Mouse (Mus musculus) embryonic facial prominence, embryonic 10.5 days (tissue): Measurements from ENCODE around the gene Tbl1x. TPM values are rescaled to one million over a fixed set of nuclear protein-coding genes. Genes with fewer than 3 reads are reported as not detected.

Experiments used
- DNase-seq: peaks from one replicate; pipeline ENCODE4 v3.0.0-alpha.2; 2017; ENCODE audit warnings: low spot score
- H3K27ac ChIP-seq: fragments of 300-500 bp; sonication (generic); replicated peaks from 2 replicates; pipeline ENCODE4 v1.5.1; 2016; ENCODE audit warnings: mild to moderate bottlenecking
- H3K27me3 ChIP-seq: fragments of 300-500 bp; sonication (generic); replicated peaks from 2 replicates; pipeline ENCODE4 v1.6.1; 2016; ENCODE audit warnings: low read depth, mild to moderate bottlenecking; ENCODE audit not compliant: poor library complexity, severe bottlenecking
- H3K36me3 ChIP-seq: fragments of 300-500 bp; sonication (generic); replicated peaks from 2 replicates; pipeline ENCODE4 v1.6.1; 2016; ENCODE audit warnings: mild to moderate bottlenecking, moderate library complexity
- H3K4me1 ChIP-seq: fragments of 300-500 bp; sonication (generic); 2 replicates; pipeline ENCODE4 v1.6.1; 2016
- H3K4me3 ChIP-seq: fragments of 300-500 bp; sonication (generic); 2 replicates; pipeline ENCODE4 v1.5.1; 2016; ENCODE audit warnings: mild to moderate bottlenecking, moderate library complexity
- H3K9me3 ChIP-seq: fragments of 300-500 bp; sonication (generic); 2 replicates; pipeline ENCODE4 v1.6.1; 2016; ENCODE audit warnings: mild to moderate bottlenecking
- WGBS: fragments of 180-500 bp; shearing (Covaris S2); methylation state at CpG from one replicate; pipeline ENCODE4 v1.1.7; 2016; 5-methylcytosine and 5-hydroxymethylcytosine counted together
- polyA plus RNA-seq: library from polyadenylated mRNA; unstranded; fragments of >200 nt; fragmentation: Nextera tagmentation; extraction: Ambion mirVana; gene quantifications from 2 replicates; pipeline ENCODE4 v1.2.1, GENCODE M21; 2016

Tbl1x gene
- polyA plus RNA-seq, 1 experiment from 2014 or later: 74.9 TPM

DNA sequence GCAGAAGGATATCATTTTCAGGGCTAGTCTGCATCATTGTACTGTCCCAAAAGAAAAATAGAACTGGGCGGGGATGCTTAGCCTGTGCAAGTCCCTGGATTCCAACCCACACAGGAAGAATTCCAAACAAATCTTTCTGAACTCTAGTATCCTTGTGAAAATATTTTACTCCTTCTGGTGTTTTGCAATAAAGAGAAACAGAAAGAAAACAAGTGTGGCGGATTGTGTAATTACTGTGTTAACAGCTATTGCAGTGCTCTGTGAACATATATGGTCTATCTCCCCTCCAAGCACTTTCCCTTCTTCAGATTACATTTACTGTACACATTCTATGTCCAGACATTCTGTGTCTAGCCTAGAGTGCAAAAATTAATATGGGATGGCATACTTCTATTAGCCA, 119.6 kb downstream of the Tbl1x start:
- WGBS: 93% methylated on average over 2 of the region's 2 CpGs
- Histone ChIP-seq H3K9me3 (no peaks in the 10 kb centered on the region), H3K27me3 (no peaks in the 10 kb centered on the region), H3K27ac (no peak overlapping the region), H3K4me1 (no peaks in the 10 kb centered on the region), H3K36me3 (0 out of 2 replicates have a peak, but pooled peaks cover 4% of the 10 kb centered on the region), H3K4me3 (no peak overlapping the region)
- no peak for DNase-seq

DNA sequence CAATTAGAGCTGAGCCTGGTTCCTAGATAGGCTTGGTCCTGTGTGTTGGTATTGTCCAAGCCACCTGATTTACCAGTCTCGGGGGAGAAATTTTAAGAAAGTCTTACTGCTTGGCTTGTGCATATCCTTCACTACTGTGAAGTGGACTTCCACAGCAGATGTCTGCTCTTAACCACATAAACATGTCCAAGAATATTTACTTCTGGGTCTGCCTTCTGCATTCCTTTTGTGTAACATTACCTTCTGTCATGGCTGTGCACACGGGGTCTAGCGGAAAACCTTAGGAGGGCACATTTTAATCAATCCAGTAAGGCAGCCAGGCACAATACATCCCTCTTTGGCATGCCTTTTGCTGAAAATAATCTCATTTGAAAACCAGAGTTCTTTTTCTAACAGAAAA, 125.7 kb downstream of the Tbl1x start:
- WGBS: 64% methylated on average over 3 of the region's 3 CpGs
- Histone ChIP-seq H3K9me3 (no peaks in the 10 kb centered on the region), H3K27ac (no peak overlapping the region), H3K4me1 (no peaks in the 10 kb centered on the region), H3K36me3 (0 out of 2 replicates have a peak, but pooled peaks cover 4% of the 10 kb centered on the region), H3K27me3 (no peaks in the 10 kb centered on the region), H3K4me3 (no peak overlapping the region)
- no peak for DNase-seq

DNA sequence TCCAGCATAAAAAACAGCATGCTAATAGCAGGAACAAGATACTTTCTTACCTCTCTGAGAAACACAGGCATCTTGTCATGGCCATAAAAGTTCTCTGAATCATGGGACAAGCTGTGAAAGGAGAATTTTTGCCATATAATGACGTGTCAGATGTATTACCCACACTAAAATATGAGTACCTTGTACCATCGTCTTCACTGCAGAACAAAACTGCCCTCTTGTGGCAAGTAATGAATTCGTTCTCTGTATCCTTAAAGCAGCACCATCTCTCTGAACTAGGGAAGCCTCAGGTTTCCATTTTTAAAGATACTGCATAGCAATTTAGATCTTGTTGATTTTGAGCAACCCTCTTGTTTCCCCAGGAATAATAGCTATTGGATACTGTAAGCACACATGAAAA, 127.3 kb downstream of the Tbl1x start:
- no peak for DNase-seq
- Histone ChIP-seq H3K36me3 (peaks cover 8% of the 10 kb centered on the region), H3K27ac (no peak overlapping the region), H3K4me3 (no peak overlapping the region), H3K9me3 (no peaks in the 10 kb centered on the region), H3K4me1 (no peaks in the 10 kb centered on the region), H3K27me3 (no peaks in the 10 kb centered on the region)
- 32% methylated on average over 3 of the region's 3 CpGs for WGBS

DNA sequence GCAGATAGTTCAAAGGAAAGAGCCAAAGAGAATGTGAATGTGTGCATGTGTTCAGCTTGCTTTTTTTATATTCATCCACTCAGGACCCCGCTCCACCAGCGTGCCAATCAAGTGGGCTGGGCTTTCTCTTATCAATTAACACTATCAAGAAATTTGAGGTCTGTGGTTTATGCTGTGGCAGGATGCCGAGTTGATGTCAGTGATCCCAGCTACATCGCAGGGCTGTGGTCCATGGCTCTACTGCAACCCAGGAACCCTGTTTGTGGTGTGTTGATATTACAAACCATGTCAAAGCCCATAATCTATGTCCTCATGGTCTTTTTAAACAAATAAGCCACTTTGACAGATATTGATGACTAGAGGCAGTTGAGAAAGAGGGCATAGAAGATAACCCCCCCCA, 129.5 kb downstream of the Tbl1x start:
- Histone ChIP-seq H3K27ac (no peak overlapping the region), H3K4me1 (no peaks in the 10 kb centered on the region), H3K4me3 (no peak overlapping the region), H3K27me3 (no peaks in the 10 kb centered on the region), H3K36me3 (peaks cover 18% of the 10 kb centered on the region), H3K9me3 (no peaks in the 10 kb centered on the region)
- DNase-seq: no peak
- WGBS: 94% methylated on average over 4 of the region's 4 CpGs

DNA sequence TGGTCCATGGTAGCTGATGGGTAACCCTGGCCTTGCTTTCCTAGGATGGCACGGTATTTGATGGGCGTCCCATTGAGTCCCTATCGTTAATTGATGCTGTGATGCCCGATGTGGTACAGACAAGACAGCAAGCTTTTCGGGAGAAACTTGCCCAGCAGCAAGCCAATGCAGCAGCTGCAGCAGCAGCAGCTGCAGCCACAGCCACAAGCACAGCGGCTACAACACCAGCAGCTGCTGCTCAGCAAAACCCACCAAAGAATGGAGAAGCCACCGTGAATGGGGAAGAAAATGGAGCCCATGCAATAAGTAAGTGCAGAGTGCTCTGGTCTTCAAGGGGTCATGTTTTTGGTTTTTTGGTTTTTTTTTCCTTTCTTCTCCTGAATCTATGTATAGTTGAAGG, 135.4 kb downstream of the Tbl1x start:
- Histone ChIP-seq H3K27me3 (no peaks in the 10 kb centered on the region), H3K27ac (no peak overlapping the region), H3K4me1 (no peaks in the 10 kb centered on the region), H3K9me3 (no peaks in the 10 kb centered on the region), H3K4me3 (no peak overlapping the region), H3K36me3 (peaks cover 70% of the 10 kb centered on the region)
- WGBS: 87% methylated on average over 7 of the region's 7 CpGs
- DNase-seq: no peak

DNA sequence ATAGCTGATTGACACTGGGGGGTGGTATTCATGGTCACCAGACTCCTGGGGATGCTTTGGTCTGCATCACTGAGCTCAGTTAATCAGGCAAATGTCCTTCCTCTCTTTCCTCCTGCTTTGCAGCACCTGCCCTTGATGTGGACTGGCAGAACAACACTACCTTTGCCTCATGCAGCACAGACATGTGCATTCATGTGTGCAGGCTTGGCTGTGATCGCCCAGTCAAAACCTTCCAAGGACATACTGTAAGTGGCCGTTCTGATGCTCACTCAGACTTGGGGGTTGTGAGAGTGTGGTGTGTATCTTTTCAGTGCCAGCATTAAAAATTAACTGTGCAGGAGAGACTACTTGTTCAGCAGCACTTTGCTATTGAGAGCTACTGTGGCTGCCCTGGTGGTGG, 139.4 kb downstream of the Tbl1x start:
- Histone ChIP-seq H3K4me3 (no peak overlapping the region), H3K27ac (no peak overlapping the region), H3K36me3 (peaks cover 89% of the 10 kb centered on the region), H3K9me3 (no peaks in the 10 kb centered on the region), H3K4me1 (no peaks in the 10 kb centered on the region), H3K27me3 (no peaks in the 10 kb centered on the region)
- WGBS: 87% methylated on average over 2 of the region's 2 CpGs
- DNase-seq: no peak

DNA sequence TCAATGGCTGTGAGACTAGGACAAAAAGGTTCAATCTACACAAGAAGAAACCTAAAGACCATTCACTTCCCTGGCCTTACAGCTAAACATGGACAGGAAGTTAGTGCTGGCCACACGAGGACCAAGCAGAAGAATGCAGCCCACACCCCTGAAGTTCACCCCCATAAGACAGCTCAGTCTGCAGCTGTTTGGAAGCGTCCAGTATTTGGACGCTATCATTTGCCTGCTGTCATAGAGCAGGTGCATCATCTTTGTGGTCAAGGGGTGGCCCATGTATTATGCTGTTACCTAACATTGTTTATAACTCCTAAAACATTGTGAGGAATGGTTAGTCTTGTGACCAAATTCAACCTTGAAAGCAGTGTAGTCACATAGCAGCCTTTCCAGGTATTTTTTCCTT, 151.2 kb downstream of the Tbl1x start:
- 88% methylated on average over 3 of the region's 3 CpGs for WGBS
- Histone ChIP-seq H3K4me1 (no peaks in the 10 kb centered on the region), H3K27ac (no peak overlapping the region), H3K9me3 (no peaks in the 10 kb centered on the region), H3K36me3 (peaks cover 58% of the 10 kb centered on the region), H3K4me3 (no peak overlapping the region), H3K27me3 (no peaks in the 10 kb centered on the region)
- DNase-seq: no peak

DNA sequence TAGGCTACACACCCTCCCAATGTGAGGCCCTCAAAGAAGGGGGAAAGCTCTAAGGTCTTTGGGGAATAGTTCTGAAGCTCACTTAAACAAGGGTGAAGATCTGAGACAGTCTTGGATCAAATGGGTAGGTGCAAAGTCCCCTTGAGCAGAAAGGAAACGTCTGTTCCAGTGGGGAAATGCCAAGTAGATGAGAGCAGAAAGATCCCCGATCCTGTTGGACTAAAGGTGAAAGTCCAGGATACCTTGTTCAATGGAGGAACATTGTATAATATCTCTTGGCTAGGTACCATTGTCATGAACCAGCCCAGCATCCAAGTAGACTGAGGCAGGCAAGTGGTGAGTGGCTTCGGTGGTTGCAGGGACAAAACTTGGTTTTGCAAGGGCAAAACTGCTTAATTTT, 152.5 kb downstream of the Tbl1x start:
- Histone ChIP-seq H3K4me1 (no peaks in the 10 kb centered on the region), H3K27me3 (no peaks in the 10 kb centered on the region)
- WGBS: 80% methylated on average over 3 of the region's 3 CpGs

DNA sequence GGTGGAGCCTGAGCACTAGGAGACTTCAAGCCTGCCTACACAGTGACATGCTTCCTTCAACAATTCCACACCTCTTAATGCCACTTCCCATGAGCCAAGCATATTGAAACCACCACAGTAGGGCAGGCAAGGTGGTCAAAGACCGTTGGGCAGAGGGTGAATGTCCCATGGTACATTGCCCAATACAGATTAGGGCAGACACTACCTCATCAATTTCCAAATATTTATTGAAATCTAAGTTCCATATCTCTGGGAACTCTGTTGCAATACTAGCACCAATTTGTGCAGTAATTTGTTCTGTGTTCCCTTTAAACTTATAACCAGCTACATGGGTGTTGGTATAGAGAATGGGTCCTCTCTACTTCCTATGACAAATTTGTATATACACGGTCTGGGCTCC, 154.2 kb downstream of the Tbl1x start:
- Histone ChIP-seq H3K27me3 (no peaks in the 10 kb centered on the region), H3K36me3 (peaks cover 32% of the 10 kb centered on the region), H3K9me3 (no peaks in the 10 kb centered on the region), H3K4me1 (no peaks in the 10 kb centered on the region), H3K27ac (no peak overlapping the region), H3K4me3 (no peak overlapping the region)
- WGBS: 90% methylated on average over 2 of the region's 2 CpGs
- DNase-seq: no peak

More for the DNA sequence above, 152.5 kb downstream of the Tbl1x start:
- Histone ChIP-seq H3K36me3 (peaks cover 50% of the 10 kb centered on the region), H3K9me3 (no peaks in the 10 kb centered on the region), H3K4me3 (no peak overlapping the region), H3K27ac (no peak overlapping the region)
- no peak for DNase-seq

DNA sequence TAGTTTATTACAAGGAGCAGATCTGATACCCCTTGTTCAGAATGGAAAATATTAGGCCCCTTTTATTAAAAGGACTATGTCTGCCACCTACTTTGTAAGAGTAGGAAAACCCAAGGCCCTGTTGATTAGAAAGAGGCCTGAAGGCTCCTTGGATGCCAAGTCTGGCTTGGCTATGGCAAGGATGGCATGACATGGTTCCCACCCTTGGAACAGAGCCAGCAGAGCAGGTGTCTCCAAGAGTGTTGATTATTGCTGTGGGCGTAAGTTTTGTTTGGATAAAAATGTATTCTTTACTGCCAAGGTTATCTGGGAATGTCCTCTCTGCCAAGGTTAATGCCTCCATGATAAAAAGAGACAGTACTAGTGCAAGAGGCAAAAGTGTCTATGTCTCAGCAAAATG, 156.1 kb downstream of the Tbl1x start:
- WGBS: 91% methylated on average over 1 of the region's 1 CpGs
- no peak for DNase-seq
- H3K9me3 ChIP-seq: no peaks in the 10 kb centered on the region

DNA sequence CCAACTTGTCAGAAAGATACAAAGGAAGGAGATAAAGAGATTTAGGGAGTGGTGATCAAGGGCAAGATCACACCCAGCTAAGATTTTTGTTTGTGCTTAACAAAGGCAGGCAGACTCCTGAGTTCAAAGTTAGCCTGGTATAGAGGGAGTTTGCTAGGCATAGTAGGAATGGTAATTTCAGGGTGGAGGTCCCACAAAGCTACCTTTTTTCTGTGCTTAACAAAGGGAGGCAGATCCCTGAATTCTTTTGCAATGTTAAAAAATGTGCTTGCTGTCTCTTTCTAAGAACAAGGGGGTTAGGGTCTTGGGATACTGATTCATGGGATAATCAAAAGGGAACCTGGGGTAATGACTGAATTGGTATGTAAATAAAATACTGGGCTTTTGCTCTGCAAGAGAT, 156.6 kb downstream of the Tbl1x start:
- Histone ChIP-seq H3K4me1 (no peaks in the 10 kb centered on the region), H3K27ac (no peak overlapping the region), H3K4me3 (no peak overlapping the region), H3K36me3 (peaks cover 8% of the 10 kb centered on the region), H3K27me3 (no peaks in the 10 kb centered on the region), H3K9me3 (no peaks in the 10 kb centered on the region)
- no peak for DNase-seq

More for the DNA sequence above, 156.1 kb downstream of the Tbl1x start:
- Histone ChIP-seq H3K27me3 (no peaks in the 10 kb centered on the region), H3K4me1 (no peaks in the 10 kb centered on the region), H3K4me3 (no peak overlapping the region), H3K27ac (no peak overlapping the region), H3K36me3 (peaks cover 14% of the 10 kb centered on the region)

DNA sequence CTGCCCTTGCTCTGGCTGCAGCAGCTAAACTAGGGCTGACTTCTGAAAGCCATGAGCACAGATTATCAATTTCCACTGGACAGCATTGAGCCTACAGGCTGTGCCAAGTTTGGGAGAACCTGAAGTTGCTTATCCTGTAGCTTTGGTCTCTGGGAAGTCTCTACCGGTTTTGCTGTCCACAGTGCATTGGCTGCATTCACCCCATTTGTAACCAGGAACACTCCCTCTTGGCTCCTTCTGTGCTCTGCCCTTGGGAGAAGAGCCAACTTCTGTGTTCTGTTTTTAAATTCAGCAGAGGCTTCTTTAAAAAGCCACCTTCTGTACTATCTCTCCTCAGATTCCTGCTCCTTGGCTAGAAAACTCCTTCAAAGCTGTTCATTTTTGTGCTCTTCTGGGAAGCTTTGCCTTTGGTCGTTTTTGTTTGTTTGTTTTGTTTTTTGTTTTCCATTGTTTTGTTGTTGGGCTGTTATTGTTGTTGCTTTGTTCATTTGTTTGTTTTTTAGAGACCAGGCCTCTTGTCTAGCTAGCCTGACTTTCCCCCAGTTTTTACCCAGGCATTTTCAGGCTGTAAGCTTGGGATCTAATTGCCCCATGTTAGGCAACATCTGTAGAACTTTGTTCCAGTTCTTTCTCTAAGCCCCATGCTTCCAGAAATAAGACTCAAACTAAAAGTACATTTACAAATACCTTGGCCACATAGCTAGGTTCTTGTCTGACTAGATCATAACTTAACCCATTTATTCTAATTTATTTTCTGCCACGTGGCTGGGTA, 159.2 kb downstream of the Tbl1x start:
- no peaks in the 10 kb centered on the region for H3K4me1 ChIP-seq
- no peak overlapping the region for H3K4me3 ChIP-seq
- no peak overlapping the region for H3K27ac ChIP-seq
- 73% methylated on average over 3 of the region's 3 CpGs for WGBS
- no peak for DNase-seq
- no peaks in the 10 kb centered on the region for H3K36me3 ChIP-seq
- H3K9me3 ChIP-seq: no peaks in the 10 kb centered on the region
- H3K27me3 ChIP-seq: no peaks in the 10 kb centered on the region
